Mouse (Mus musculus) embryo, embryonic 10.5 days (tissue): ENCODE data around the gene Spsb4.
"Not testable (repeated sequence)": the region's sequence is repeated elsewhere in the genome, so short reads cannot be mapped to it uniquely, and the experiment has no call there.

ENCODE experiments used
- DNase-seq: peaks from one replicate; pipeline ENCODE4 v3.0.0-alpha.2; 2015; ENCODE audit warnings: low spot score

Spsb4 gene

GRCm38 (mm10) chr9:96948546-96948945 lies 70.1 kb downstream of the Spsb4 start:
- DNase-seq = no peak

GRCm38 (mm10) chr9:96947171-96947570 lies 71.5 kb downstream of the Spsb4 start:
- DNase-seq = no peak

GRCm38 (mm10) chr9:96944517-96944916 lies 74.1 kb downstream of the Spsb4 start:
- no peak for DNase-seq

- no peak for DNase-seq
Measured at GRCm38 (mm10) chr9:96942975-96943374, 75.7 kb downstream of the Spsb4 start.

- DNase-seq = no peak
Measured at GRCm38 (mm10) chr9:96938887-96939286, 79.8 kb downstream of the Spsb4 start.

GRCm38 (mm10) chr9:96936427-96936826 lies 82.2 kb downstream of the Spsb4 start:
- not testable (repeated sequence) for DNase-seq

GRCm38 (mm10) chr9:96935556-96936300 lies 82.9 kb downstream of the Spsb4 start:
- no peak for DNase-seq

GRCm38 (mm10) chr9:96934816-96935215 lies 83.8 kb downstream of the Spsb4 start:
- no peak for DNase-seq

- DNase-seq = no peak
Measured at GRCm38 (mm10) chr9:96932751-96933150, 85.9 kb downstream of the Spsb4 start.

GRCm38 (mm10) chr9:96923577-96924316 lies 94.9 kb downstream of the Spsb4 start:
- DNase-seq = no peak

- DNase-seq = no peak
Measured at GRCm38 (mm10) chr9:96923119-96923518, 95.5 kb downstream of the Spsb4 start.

GRCm38 (mm10) chr9:96916620-96917538 lies 101.8 kb downstream of the Spsb4 start:
- DNase-seq = peak; percentile 99

GRCm38 (mm10) chr9:96916076-96916475 lies 102.6 kb downstream of the Spsb4 start:
- no peak for DNase-seq

GRCm38 (mm10) chr9:96914851-96915250 lies 103.8 kb downstream of the Spsb4 start:
- no peak for DNase-seq

- DNase-seq = no peak
Measured at GRCm38 (mm10) chr9:96914005-96914404, 104.6 kb downstream of the Spsb4 start.

- DNase-seq = no peak
Measured at GRCm38 (mm10) chr9:96909503-96909902, 109.1 kb downstream of the Spsb4 start.

- no peak for DNase-seq
Measured at GRCm38 (mm10) chr9:96908737-96909136, 109.9 kb downstream of the Spsb4 start.

- DNase-seq = no peak
Measured at GRCm38 (mm10) chr9:96904360-96905355, 114.0 kb downstream of the Spsb4 start.

- no peak for DNase-seq
Measured at GRCm38 (mm10) chr9:96899717-96900116, 118.9 kb downstream of the Spsb4 start.

- DNase-seq = no peak
Measured at GRCm38 (mm10) chr9:96899004-96899403, 119.6 kb downstream of the Spsb4 start.

- DNase-seq = no peak
Measured at GRCm38 (mm10) chr9:96896690-96897089, 122.0 kb downstream of the Spsb4 start.
